Mouse (Mus musculus): ENCODE results near the gene Higd2a. TPM values are rescaled to one million over a fixed set of nuclear protein-coding genes. Genes with fewer than 3 reads are reported as not detected.

Gene Higd2a
- polyA plus RNA-seq (2015; fragmentation: Nextera tagmentation; extraction: Ambion mirVana), result 216 and 245 TPM in 2 replicates

- H3K4me2 ChIP-seq, result peak within 1 kb of the TSS; percentile 75
- H3K4me3 ChIP-seq, result peak within 1 kb of the TSS; percentile 90
- no peaks in the 10 kb centered on the region for H3K9me3 ChIP-seq
- ATAC-seq (ENCODE audit: low read depth), result peak; percentile 97
- peaks cover 45% of the 10 kb centered on the region for H3K36me3 ChIP-seq
- under 1% methylated on average over 51 of the region's 51 CpGs for WGBS
- peaks cover 41% of the 10 kb centered on the region for H3K4me1 ChIP-seq (replicated peaks)
- H3K9ac ChIP-seq, result peak within 1 kb of the TSS; percentile 86
- H3K27me3 ChIP-seq, result no peaks in the 10 kb centered on the region
- peak within 1 kb of the TSS; percentile 90 for H3K27ac ChIP-seq (replicated peaks)
Measured at GRCm38 (mm10) chr13:54589996-54590951, at the start of gene Higd2a, which contains the start of gene Nop16. TSS of gene Higd2a (plus strand) at chr13:54590207. TSS of gene Nop16 (minus strand) at chr13:54590090.

GRCm38 (mm10) chr13:54548036-54548435, 42.0 kb upstream of the Higd2a start:
- Histone ChIP-seq H3K9ac (no peak overlapping the region), H3K27me3 (no peaks in the 10 kb centered on the region), H3K4me3 (no peak overlapping the region), H3K27ac (replicated peaks) (no peak overlapping the region), H3K4me1 (replicated peaks) (no peaks in the 10 kb centered on the region), H3K4me2 (no peak overlapping the region), H3K36me3 (peaks cover 73% of the 10 kb centered on the region), H3K9me3 (no peaks in the 10 kb centered on the region)
- WGBS, result 90% methylated on average over 7 of the region's 7 CpGs
- no peak for ATAC-seq (ENCODE audit: low read depth)

GRCm38 (mm10) chr13:54556176-54556575, 33.8 kb upstream of the Higd2a start:
- WGBS, result 94% methylated on average over 9 of the region's 9 CpGs
- Histone ChIP-seq H3K36me3 (peaks cover 97% of the 10 kb centered on the region), H3K27me3 (no peaks in the 10 kb centered on the region), H3K4me2 (no peak overlapping the region), H3K27ac (replicated peaks) (no peak overlapping the region), H3K9me3 (no peaks in the 10 kb centered on the region), H3K4me3 (no peak overlapping the region), H3K9ac (no peak overlapping the region), H3K4me1 (replicated peaks) (no peaks in the 10 kb centered on the region)
- no peak for ATAC-seq (ENCODE audit: low read depth)

- Histone ChIP-seq H3K4me1 (replicated peaks) (no peaks in the 10 kb centered on the region), H3K36me3 (peaks cover 97% of the 10 kb centered on the region), H3K9me3 (no peaks in the 10 kb centered on the region), H3K4me3 (no peak overlapping the region), H3K4me2 (no peak overlapping the region), H3K27me3 (no peaks in the 10 kb centered on the region), H3K27ac (replicated peaks) (no peak overlapping the region), H3K9ac (no peak overlapping the region)
- WGBS, result 90% methylated on average over 3 of the region's 3 CpGs
- ATAC-seq (ENCODE audit: low read depth), result no peak
Measured at GRCm38 (mm10) chr13:54556796-54557195, 33.2 kb upstream of the Higd2a start.

- no peak overlapping the region for H3K4me3 ChIP-seq
- peaks cover 97% of the 10 kb centered on the region for H3K36me3 ChIP-seq
- WGBS, result 96% methylated on average over 1 of the region's 1 CpGs
- no peak for ATAC-seq (ENCODE audit: low read depth)
- H3K4me1 ChIP-seq (replicated peaks), result peaks cover under 1% of the 10 kb centered on the region; the same call in 1 of the 2 replicates
- H3K4me2 ChIP-seq, result no peak overlapping the region
- H3K27me3 ChIP-seq, result no peaks in the 10 kb centered on the region
- H3K9ac ChIP-seq, result no peak overlapping the region
- no peaks in the 10 kb centered on the region for H3K9me3 ChIP-seq
- no peak overlapping the region for H3K27ac ChIP-seq (replicated peaks)
Measured at GRCm38 (mm10) chr13:54557652-54558051, 32.4 kb upstream of the Higd2a start.

GRCm38 (mm10) chr13:54559656-54560055, 30.4 kb upstream of the Higd2a start:
- no peak for ATAC-seq (ENCODE audit: low read depth)
- no peaks in the 10 kb centered on the region for H3K9me3 ChIP-seq
- H3K9ac ChIP-seq, result no peak overlapping the region
- H3K4me1 ChIP-seq (replicated peaks), result peaks cover 17% of the 10 kb centered on the region
- H3K4me2 ChIP-seq, result no peak overlapping the region
- H3K4me3 ChIP-seq, result no peak overlapping the region
- WGBS, result 92% methylated on average over 2 of the region's 2 CpGs
- H3K27me3 ChIP-seq, result no peaks in the 10 kb centered on the region
- H3K36me3 ChIP-seq, result peaks cover 86% of the 10 kb centered on the region
- no peak overlapping the region for H3K27ac ChIP-seq (replicated peaks)

- no peak for ATAC-seq (ENCODE audit: low read depth)
- H3K36me3 ChIP-seq, result peaks cover 77% of the 10 kb centered on the region
- WGBS, result 88% methylated on average over 7 of the region's 7 CpGs
- H3K27ac ChIP-seq (replicated peaks), result no peak overlapping the region
- no peak overlapping the region for H3K4me3 ChIP-seq
- H3K27me3 ChIP-seq, result no peaks in the 10 kb centered on the region
- H3K9me3 ChIP-seq, result no peaks in the 10 kb centered on the region
- H3K4me1 ChIP-seq (replicated peaks), result peaks cover 17% of the 10 kb centered on the region
- no peak overlapping the region for H3K9ac ChIP-seq
- H3K4me2 ChIP-seq, result no peak overlapping the region
Measured at GRCm38 (mm10) chr13:54560608-54561007, 29.4 kb upstream of the Higd2a start.

GRCm38 (mm10) chr13:54562562-54562961, 27.4 kb upstream of the Higd2a start:
- Histone ChIP-seq H3K4me3 (no peak overlapping the region), H3K27ac (replicated peaks) (no peak overlapping the region), H3K4me2 (no peak overlapping the region), H3K9me3 (no peaks in the 10 kb centered on the region), H3K27me3 (no peaks in the 10 kb centered on the region), H3K9ac (no peak overlapping the region), H3K36me3 (peaks cover 58% of the 10 kb centered on the region), H3K4me1 (replicated peaks) (peaks cover 17% of the 10 kb centered on the region)
- 84% methylated on average over 7 of the region's 7 CpGs for WGBS
- no peak for ATAC-seq (ENCODE audit: low read depth)

GRCm38 (mm10) chr13:54564232-54565200, 25.5 kb upstream of the Higd2a start:
- Histone ChIP-seq H3K4me2 (peak overlapping the region; percentile 78), H3K27ac (replicated peaks) (peak overlapping the region; percentile 90), H3K36me3 (peaks cover 38% of the 10 kb centered on the region), H3K27me3 (no peaks in the 10 kb centered on the region), H3K9me3 (no peaks in the 10 kb centered on the region), H3K9ac (peak overlapping the region; percentile 98), H3K4me3 (peak overlapping the region; percentile 88), H3K4me1 (replicated peaks) (peaks cover 17% of the 10 kb centered on the region)
- ATAC-seq (ENCODE audit: low read depth), result peak; percentile 70
- WGBS, result 12% methylated on average over 45 of the region's 45 CpGs

GRCm38 (mm10) chr13:54565201-54565581, 24.8 kb upstream of the Higd2a start, which contains the start of gene 4833439L19Rik:
TSS of gene 4833439L19Rik (minus strand) at chr13:54565435.
- H3K27ac ChIP-seq (replicated peaks), result peak within 1 kb of the TSS; percentile 90
- peak within 1 kb of the TSS; percentile 88 for H3K4me3 ChIP-seq
- peaks cover 17% of the 10 kb centered on the region for H3K4me1 ChIP-seq (replicated peaks)
- peaks cover 31% of the 10 kb centered on the region for H3K36me3 ChIP-seq
- peak within 1 kb of the TSS; percentile 98 for H3K9ac ChIP-seq
- no peaks in the 10 kb centered on the region for H3K9me3 ChIP-seq
- no peaks in the 10 kb centered on the region for H3K27me3 ChIP-seq
- ATAC-seq (ENCODE audit: low read depth), result peak; percentile 97
- peak within 1 kb of the TSS; percentile 78 for H3K4me2 ChIP-seq
- under 1% methylated on average over 27 of the region's 27 CpGs for WGBS

- Histone ChIP-seq H3K4me3 (peak overlapping the region; percentile 88), H3K4me1 (replicated peaks) (peaks cover 17% of the 10 kb centered on the region), H3K4me2 (peak overlapping the region; percentile 78), H3K9me3 (no peaks in the 10 kb centered on the region), H3K27ac (replicated peaks) (peak overlapping the region; percentile 90; the same call in 1 of the 2 replicates), H3K9ac (peak overlapping the region; percentile 38; the same call in 1 of the 2 replicates), H3K36me3 (peaks cover 26% of the 10 kb centered on the region), H3K27me3 (no peaks in the 10 kb centered on the region)
- WGBS, result 52% methylated on average over 8 of the region's 8 CpGs
- peak; percentile 57 for ATAC-seq (ENCODE audit: low read depth)
Measured at GRCm38 (mm10) chr13:54565594-54566345, 24.2 kb upstream of the Higd2a start.
